Mouse (Mus musculus) intestine, postnatal 0 days (tissue): ENCODE results near the gene Gm20738. TPM values are rescaled to one million over a fixed set of nuclear protein-coding genes. Genes with fewer than 3 reads are reported as not detected.
"Not testable (repeated sequence)": the region's sequence is repeated elsewhere in the genome, so short reads cannot be mapped to it uniquely, and the experiment has no call there.

Source experiments
- ATAC-seq: fragments of 200-750 bp; cut with Nextera tagmentation; 2 replicates; pipeline ENCODE4 v1.8.0; 2017; ENCODE audit warnings: mild to moderate bottlenecking, moderate TSS enrichment, moderate library complexity
- H3K27ac ChIP-seq: fragments of 300-500 bp; sonication (generic); 2 replicates; pipeline ENCODE4 v1.5.1; 2014; ENCODE audit warnings: mild to moderate bottlenecking, low read depth, low read length, moderate library complexity
- H3K27me3 ChIP-seq: fragments of 300-500 bp; sonication (generic); replicated peaks from 2 replicates; pipeline ENCODE4 v1.6.1; 2014; ENCODE audit warnings: low read length, mixed read lengths; ENCODE audit not compliant: control insufficient read depth, insufficient read depth
- H3K36me3 ChIP-seq: fragments of 300-500 bp; sonication (generic); 2 replicates; pipeline ENCODE4 v1.6.1; 2014; ENCODE audit warnings: mild to moderate bottlenecking, moderate library complexity; ENCODE audit not compliant: control insufficient read depth, insufficient read depth
- H3K4me1 ChIP-seq: fragments of 300-500 bp; sonication (generic); replicated peaks from 2 replicates; pipeline ENCODE4 v1.6.1; 2014; ENCODE audit warnings: antibody characterized with exemption, low read length, mixed read lengths; ENCODE audit not compliant: control insufficient read depth, insufficient read depth
- H3K4me2 ChIP-seq: fragments of 300-500 bp; sonication (generic); replicated peaks from 2 replicates; pipeline ENCODE4 v1.6.1; 2014; ENCODE audit warnings: low read depth, mild to moderate bottlenecking, moderate library complexity
- H3K4me3 ChIP-seq: fragments of 300-500 bp; sonication (generic); 2 replicates; pipeline ENCODE4 v1.5.1; 2014; ENCODE audit warnings: low read depth, low read length
- H3K9ac ChIP-seq: fragments of 300-500 bp; sonication (generic); 2 replicates; pipeline ENCODE4 v1.6.1; 2014; ENCODE audit warnings: mild to moderate bottlenecking, low read depth, low read length
- H3K9me3 ChIP-seq: fragments of 300-500 bp; sonication (generic); 2 replicates; pipeline ENCODE4 v1.6.1; 2016; ENCODE audit warnings: mixed run types; ENCODE audit not compliant: control insufficient read depth
- WGBS: fragments of 180-500 bp; shearing (Covaris S2); extraction: QIAGEN DNeasy Blood & Tissue Kit; methylation state at CpG from one replicate; pipeline ENCODE4 v1.1.7; 2014; 5-methylcytosine and 5-hydroxymethylcytosine counted together
- polyA plus RNA-seq: library from polyadenylated mRNA; unstranded; fragments of >200 nt; fragmentation: Nextera tagmentation; extraction: Ambion mirVana; gene quantifications from 2 replicates; pipeline ENCODE4 v1.2.1, GENCODE M21; 2015

Gene Gm20738
- not detected in 2 replicates for polyA plus RNA-seq

GRCm38 (mm10) chrY:37957511-37957910 is at the start of gene Gm20738:
TSS of gene Gm20738 (plus strand) at chrY:37957811.
- not testable (repeated sequence) for H3K4me2 ChIP-seq, H3K4me1 ChIP-seq, ATAC-seq, H3K4me3 ChIP-seq, H3K27me3 ChIP-seq, H3K9ac ChIP-seq, H3K9me3 ChIP-seq, H3K27ac ChIP-seq, H3K36me3 ChIP-seq
- 84% methylated on average over 2 of the region's 4 CpGs for WGBS
